Mouse (Mus musculus): ENCODE results near the gene Gabarap. TPM values are rescaled to one million over a fixed set of nuclear protein-coding genes. Genes with fewer than 3 reads are reported as not detected.

Gabarap gene
- total and polyA plus RNA-seq, 2 experiments: 175 to 430 TPM

GRCm38 (mm10) chr11:70031321-70031670, 40.4 kb downstream of the Gabarap start:
- Histone ChIP-seq H3K36me3 (ENCODE audit: control insufficient read depth, insufficient read depth, low read length) (no peaks in the 10 kb centered on the region), H3K4me1 (ENCODE audit: control insufficient read depth, insufficient read depth, low read length) (0 out of 2 replicates have a peak, but pooled peaks cover 2% of the 10 kb centered on the region), H3K79me2 (ENCODE audit: control insufficient read depth, insufficient read depth, low read length) (no peaks in the 10 kb centered on the region), H3K4me3 (ENCODE audit: insufficient read depth, low read depth, low read length) (no peak overlapping the region), H3K27me3 (ENCODE audit: control insufficient read depth, insufficient read depth, low read length) (peaks cover 3% of the 10 kb centered on the region; the same call in 1 of the 2 replicates), H3K9ac (ENCODE audit: low read depth, low read length) (no peak overlapping the region), H3K27ac (replicated peaks; ENCODE audit: insufficient read depth, low read depth, low read length) (no peak overlapping the region)
- TF ChIP-seq CTCF (IDR thresholded peaks at IDR 0.05; ENCODE audit: low read depth, low read length) (no peak), POLR2A (IDR thresholded peaks at IDR 0.05; ENCODE audit: extremely low read depth, insufficient read depth, low read length) (no peak)
- WGBS: 94% methylated on average over 11 of the region's 11 CpGs
- DNase-seq (ENCODE audit: extremely low read depth, low read depth, low spot score): no peak

GRCm38 (mm10) chr11:70038174-70038573, 47.2 kb downstream of the Gabarap start:
- Histone ChIP-seq H3K9ac (ENCODE audit: low read depth, low read length) (no peak overlapping the region), H3K36me3 (ENCODE audit: control insufficient read depth, insufficient read depth, low read length) (no peaks in the 10 kb centered on the region), H3K4me3 (ENCODE audit: insufficient read depth, low read depth, low read length) (no peak overlapping the region), H3K4me1 (ENCODE audit: control insufficient read depth, insufficient read depth, low read length) (peaks cover 4% of the 10 kb centered on the region; the same call in 1 of the 2 replicates), H3K27ac (replicated peaks; ENCODE audit: insufficient read depth, low read depth, low read length) (no peak overlapping the region), H3K79me2 (ENCODE audit: control insufficient read depth, insufficient read depth, low read length) (no peaks in the 10 kb centered on the region), H3K27me3 (ENCODE audit: control insufficient read depth, insufficient read depth, low read length) (no peaks in the 10 kb centered on the region)
- WGBS: 63% methylated on average over 7 of the region's 7 CpGs
- TF ChIP-seq CTCF (IDR thresholded peaks at IDR 0.05; ENCODE audit: low read depth, low read length) (no peak), POLR2A (IDR thresholded peaks at IDR 0.05; ENCODE audit: extremely low read depth, insufficient read depth, low read length) (no peak)
- DNase-seq (ENCODE audit: extremely low read depth, low read depth, low spot score): no peak

GRCm38 (mm10) chr11:70039631-70040030, 48.7 kb downstream of the Gabarap start:
- no peak for TF ChIP-seq CTCF (IDR thresholded peaks at IDR 0.05; ENCODE audit: low read depth, low read length)
- no peak for TF ChIP-seq POLR2A (IDR thresholded peaks at IDR 0.05; ENCODE audit: extremely low read depth, insufficient read depth, low read length)
- H3K27me3 ChIP-seq (ENCODE audit: control insufficient read depth, insufficient read depth, low read length): no peaks in the 10 kb centered on the region

GRCm38 (mm10) chr11:70040184-70040583, 49.2 kb downstream of the Gabarap start:
- no peak for DNase-seq (ENCODE audit: extremely low read depth, low read depth, low spot score)
- Histone ChIP-seq H3K9ac (ENCODE audit: low read depth, low read length) (no peak overlapping the region), H3K79me2 (ENCODE audit: control insufficient read depth, insufficient read depth, low read length) (no peaks in the 10 kb centered on the region), H3K36me3 (ENCODE audit: control insufficient read depth, insufficient read depth, low read length) (no peaks in the 10 kb centered on the region), H3K4me1 (ENCODE audit: control insufficient read depth, insufficient read depth, low read length) (peaks cover 4% of the 10 kb centered on the region; the same call in 1 of the 2 replicates), H3K27me3 (ENCODE audit: control insufficient read depth, insufficient read depth, low read length) (no peaks in the 10 kb centered on the region), H3K4me3 (ENCODE audit: insufficient read depth, low read depth, low read length) (no peak overlapping the region), H3K27ac (replicated peaks; ENCODE audit: insufficient read depth, low read depth, low read length) (no peak overlapping the region)
- WGBS: 95% methylated on average over 7 of the region's 7 CpGs
- TF ChIP-seq POLR2A (IDR thresholded peaks at IDR 0.05; ENCODE audit: extremely low read depth, insufficient read depth, low read length) (no peak), CTCF (IDR thresholded peaks at IDR 0.05; ENCODE audit: low read depth, low read length) (no peak)

More at GRCm38 (mm10) chr11:70039631-70040030, 48.7 kb downstream of the Gabarap start:
- no peak for DNase-seq (ENCODE audit: extremely low read depth, low read depth, low spot score)
- WGBS: 95% methylated on average over 10 of the region's 10 CpGs
- Histone ChIP-seq H3K4me1 (ENCODE audit: control insufficient read depth, insufficient read depth, low read length) (peaks cover 4% of the 10 kb centered on the region; the same call in 1 of the 2 replicates), H3K4me3 (ENCODE audit: insufficient read depth, low read depth, low read length) (no peak overlapping the region), H3K79me2 (ENCODE audit: control insufficient read depth, insufficient read depth, low read length) (no peaks in the 10 kb centered on the region), H3K9ac (ENCODE audit: low read depth, low read length) (no peak overlapping the region), H3K27ac (replicated peaks; ENCODE audit: insufficient read depth, low read depth, low read length) (no peak overlapping the region), H3K36me3 (ENCODE audit: control insufficient read depth, insufficient read depth, low read length) (no peaks in the 10 kb centered on the region)

- 92% methylated on average over 23 of the region's 23 CpGs for WGBS
- no peak overlapping the region for H3K27ac ChIP-seq (replicated peaks; ENCODE audit: insufficient read depth, low read depth, low read length)
- H3K4me3 ChIP-seq (ENCODE audit: insufficient read depth, low read depth, low read length): no peak overlapping the region
- H3K9ac ChIP-seq (ENCODE audit: low read depth, low read length): no peak overlapping the region
- H3K36me3 ChIP-seq (ENCODE audit: control insufficient read depth, insufficient read depth, low read length): no peaks in the 10 kb centered on the region
- no peaks in the 10 kb centered on the region for H3K27me3 ChIP-seq (ENCODE audit: control insufficient read depth, insufficient read depth, low read length)
- no peaks in the 10 kb centered on the region for H3K79me2 ChIP-seq (ENCODE audit: control insufficient read depth, insufficient read depth, low read length)
- TF ChIP-seq POLR2A (IDR thresholded peaks at IDR 0.05; ENCODE audit: extremely low read depth, insufficient read depth, low read length) (no peak), CTCF (IDR thresholded peaks at IDR 0.05; ENCODE audit: low read depth, low read length) (no peak)
- DNase-seq (ENCODE audit: extremely low read depth, low read depth, low spot score): no peak
- H3K4me1 ChIP-seq (ENCODE audit: control insufficient read depth, insufficient read depth, low read length): peaks cover 4% of the 10 kb centered on the region; the same call in 1 of the 2 replicates
These were observed 51.6 kb downstream of the Gabarap start for GRCm38 (mm10) chr11:70042309-70043085.

GRCm38 (mm10) chr11:70043665-70044064, 52.7 kb downstream of the Gabarap start:
- WGBS: 93% methylated on average over 7 of the region's 7 CpGs
- peaks cover under 1% of the 10 kb centered on the region; the same call in 1 of the 2 replicates for H3K4me1 ChIP-seq (ENCODE audit: control insufficient read depth, insufficient read depth, low read length)
- no peak for DNase-seq (ENCODE audit: extremely low read depth, low read depth, low spot score)
- H3K4me3 ChIP-seq (ENCODE audit: insufficient read depth, low read depth, low read length): no peak overlapping the region
- no peak overlapping the region for H3K27ac ChIP-seq (replicated peaks; ENCODE audit: insufficient read depth, low read depth, low read length)
- H3K36me3 ChIP-seq (ENCODE audit: control insufficient read depth, insufficient read depth, low read length): no peaks in the 10 kb centered on the region
- no peaks in the 10 kb centered on the region for H3K27me3 ChIP-seq (ENCODE audit: control insufficient read depth, insufficient read depth, low read length)
- H3K79me2 ChIP-seq (ENCODE audit: control insufficient read depth, insufficient read depth, low read length): no peaks in the 10 kb centered on the region
- TF ChIP-seq CTCF (IDR thresholded peaks at IDR 0.05; ENCODE audit: low read depth, low read length) (no peak), POLR2A (IDR thresholded peaks at IDR 0.05; ENCODE audit: extremely low read depth, insufficient read depth, low read length) (no peak)
- H3K9ac ChIP-seq (ENCODE audit: low read depth, low read length): no peak overlapping the region

Other genes with a start within 250 kb of the Gabarap start
Only the 30 nearest of the 39 such genes appear.
- 0.46 and 0.54 TPM in 2 replicates for gene Chrnb1, start 195.2 kb upstream of the Gabarap start, total RNA-seq (2014; rRNA removed)
- gene Chrnb1, start 195.2 kb upstream of the Gabarap start, polyA plus RNA-seq (2012; rRNA removed): 0.28 and 0.35 TPM in 2 replicates
- 0.18 and 0.20 TPM in 2 replicates for gene Fgf11, start 189.3 kb upstream of the Gabarap start, total RNA-seq (2014; rRNA removed)
- 0.33 and 0.34 TPM in 2 replicates for gene Fgf11, start 189.3 kb upstream of the Gabarap start, polyA plus RNA-seq (2012; rRNA removed)
- 2.3 and 2.4 TPM in 2 replicates for gene Tmem102, start 185.5 kb upstream of the Gabarap start, total RNA-seq (2014; rRNA removed)
- 13.5 and 15.7 TPM in 2 replicates for gene Tmem102, start 185.5 kb upstream of the Gabarap start, polyA plus RNA-seq (2012; rRNA removed)
- gene Gm39566, start 175.8 kb upstream of the Gabarap start, total RNA-seq (2014; rRNA removed): not detected in 2 replicates
- gene Gm39566, start 175.8 kb upstream of the Gabarap start, polyA plus RNA-seq (2012; rRNA removed): not detected in 2 replicates
- gene Spem2, start 172.7 kb upstream of the Gabarap start, total RNA-seq (2014; rRNA removed): not detected in 2 replicates
- not detected in 2 replicates for gene Spem2, start 172.7 kb upstream of the Gabarap start, polyA plus RNA-seq (2012; rRNA removed)
- gene Spem1, start 169.0 kb upstream of the Gabarap start, total RNA-seq (2014; rRNA removed): not detected in 2 replicates
- 0.09 TPM in 1 of 2 replicates, not detected in the other for gene Spem1, start 169.0 kb upstream of the Gabarap start, polyA plus RNA-seq (2012; rRNA removed)
- 0.18 and 0.34 TPM in 2 replicates for gene Nlgn2, start 153.4 kb upstream of the Gabarap start, total RNA-seq (2014; rRNA removed)
- gene Nlgn2, start 153.4 kb upstream of the Gabarap start, polyA plus RNA-seq (2012; rRNA removed): 0.93 and 1.9 TPM in 2 replicates
- gene Tmem256, start 152.6 kb upstream of the Gabarap start, total RNA-seq (2014; rRNA removed): 326 and 353 TPM in 2 replicates
- gene Tmem256, start 152.6 kb upstream of the Gabarap start, polyA plus RNA-seq (2012; rRNA removed): 284 and 370 TPM in 2 replicates
- gene Plscr3, start 144.8 kb upstream of the Gabarap start, total RNA-seq (2014; rRNA removed): 1.5 and 2.6 TPM in 2 replicates
- gene Plscr3, start 144.8 kb upstream of the Gabarap start, polyA plus RNA-seq (2012; rRNA removed): 18.5 and 19.3 TPM in 2 replicates
- 0.07 and 0.18 TPM in 2 replicates for gene Tnk1, start 132.4 kb upstream of the Gabarap start, total RNA-seq (2014; rRNA removed)
- gene Tnk1, start 132.4 kb upstream of the Gabarap start, polyA plus RNA-seq (2012; rRNA removed): 0.17 TPM in 2 replicates
- not detected in 2 replicates for gene Tmem95, start 113.1 kb upstream of the Gabarap start, total RNA-seq (2014; rRNA removed)
- gene Tmem95, start 113.1 kb upstream of the Gabarap start, polyA plus RNA-seq (2012; rRNA removed): not detected in 2 replicates
- 0.65 and 1.0 TPM in 2 replicates for gene Kctd11, start 109.7 kb upstream of the Gabarap start, total RNA-seq (2014; rRNA removed)
- 0.68 and 1.6 TPM in 2 replicates for gene Kctd11, start 109.7 kb upstream of the Gabarap start, polyA plus RNA-seq (2012; rRNA removed)
- gene Acap1, start 95.6 kb upstream of the Gabarap start, total RNA-seq (2014; rRNA removed): 1.2 and 1.9 TPM in 2 replicates
- gene Acap1, start 95.6 kb upstream of the Gabarap start, polyA plus RNA-seq (2012; rRNA removed): 2.3 and 3.3 TPM in 2 replicates
- 0.13 and 0.18 TPM in 2 replicates for gene 2810408A11Rik, start 90.2 kb upstream of the Gabarap start, total RNA-seq (2014; rRNA removed)
- gene 2810408A11Rik, start 90.2 kb upstream of the Gabarap start, polyA plus RNA-seq (2012; rRNA removed): 0.06 and 0.11 TPM in 2 replicates
- gene Neurl4, start 90.1 kb upstream of the Gabarap start, total RNA-seq (2014; rRNA removed): 10.1 and 14.0 TPM in 2 replicates
- gene Neurl4, start 90.1 kb upstream of the Gabarap start, polyA plus RNA-seq (2012; rRNA removed): 12.6 and 20.7 TPM in 2 replicates
- gene Gps2, start 77.3 kb upstream of the Gabarap start, total RNA-seq (2014; rRNA removed): 7.0 and 8.5 TPM in 2 replicates
- gene Gps2, start 77.3 kb upstream of the Gabarap start, polyA plus RNA-seq (2012; rRNA removed): 32.3 and 41.0 TPM in 2 replicates
- gene Eif5a, start 69.2 kb upstream of the Gabarap start, total RNA-seq (2014; rRNA removed): 321 and 404 TPM in 2 replicates
- gene Eif5a, start 69.2 kb upstream of the Gabarap start, polyA plus RNA-seq (2012; rRNA removed): 374 and 408 TPM in 2 replicates
- not detected in 2 replicates for gene Ybx2, start 55.3 kb upstream of the Gabarap start, total RNA-seq (2014; rRNA removed)
- 0.20 TPM in 1 of 2 replicates, not detected in the other for gene Ybx2, start 55.3 kb upstream of the Gabarap start, polyA plus RNA-seq (2012; rRNA removed)
- 0.60 and 0.83 TPM in 2 replicates for gene Slc2a4, start 43.0 kb upstream of the Gabarap start, total RNA-seq (2014; rRNA removed)
- gene Slc2a4, start 43.0 kb upstream of the Gabarap start, polyA plus RNA-seq (2012; rRNA removed): 0.39 and 0.58 TPM in 2 replicates
- 0.20 and 0.37 TPM in 2 replicates for gene Cldn7, start 26.4 kb upstream of the Gabarap start, total RNA-seq (2014; rRNA removed)
- gene Cldn7, start 26.4 kb upstream of the Gabarap start, polyA plus RNA-seq (2012; rRNA removed): 0.26 and 0.46 TPM in 2 replicates
- gene Ctdnep1, start 10.0 kb upstream of the Gabarap start, total RNA-seq (2014; rRNA removed): 6.6 and 13.4 TPM in 2 replicates
- 39.1 and 45.3 TPM in 2 replicates for gene Ctdnep1, start 10.0 kb upstream of the Gabarap start, polyA plus RNA-seq (2012; rRNA removed)
- gene Elp5, start 8.6 kb upstream of the Gabarap start, total RNA-seq (2014; rRNA removed): 19.5 and 21.3 TPM in 2 replicates
- gene Elp5, start 8.6 kb upstream of the Gabarap start, polyA plus RNA-seq (2012; rRNA removed): 30.8 and 33.7 TPM in 2 replicates
- gene Phf23, start 4.6 kb downstream of the Gabarap start, total RNA-seq (2014; rRNA removed): 8.0 and 8.5 TPM in 2 replicates
- 8.8 and 12.1 TPM in 2 replicates for gene Phf23, start 4.6 kb downstream of the Gabarap start, polyA plus RNA-seq (2012; rRNA removed)
- gene Dvl2, start 9.5 kb downstream of the Gabarap start, total RNA-seq (2014; rRNA removed): 2.8 TPM in 2 replicates
- gene Dvl2, start 9.5 kb downstream of the Gabarap start, polyA plus RNA-seq (2012; rRNA removed): 3.7 and 4.5 TPM in 2 replicates
- gene Acadvl, start 24.3 kb downstream of the Gabarap start, total RNA-seq (2014; rRNA removed): 314 and 344 TPM in 2 replicates
- 302 and 314 TPM in 2 replicates for gene Acadvl, start 24.3 kb downstream of the Gabarap start, polyA plus RNA-seq (2012; rRNA removed)
- gene Dlg4, start 25.8 kb downstream of the Gabarap start, total RNA-seq (2014; rRNA removed): 0.37 and 1.0 TPM in 2 replicates
- gene Dlg4, start 25.8 kb downstream of the Gabarap start, polyA plus RNA-seq (2012; rRNA removed): 1.1 and 1.3 TPM in 2 replicates
- gene Asgr1, start 62.9 kb downstream of the Gabarap start, total RNA-seq (2014; rRNA removed): 531 and 680 TPM in 2 replicates
- 730 and 786 TPM in 2 replicates for gene Asgr1, start 62.9 kb downstream of the Gabarap start, polyA plus RNA-seq (2012; rRNA removed)
- gene Asgr2, start 101.5 kb downstream of the Gabarap start, total RNA-seq (2014; rRNA removed): 166 and 194 TPM in 2 replicates
- gene Asgr2, start 101.5 kb downstream of the Gabarap start, polyA plus RNA-seq (2012; rRNA removed): 212 and 216 TPM in 2 replicates
- gene Mgl2, start 139.2 kb downstream of the Gabarap start, total RNA-seq (2014; rRNA removed): 0.27 TPM in 1 of 2 replicates, not detected in the other
- gene Mgl2, start 139.2 kb downstream of the Gabarap start, polyA plus RNA-seq (2012; rRNA removed): 0.06 and 0.09 TPM in 2 replicates
- gene Clec10a, start 165.1 kb downstream of the Gabarap start, total RNA-seq (2014; rRNA removed): 0.55 and 0.67 TPM in 2 replicates
- 0.27 and 0.95 TPM in 2 replicates for gene Clec10a, start 165.1 kb downstream of the Gabarap start, polyA plus RNA-seq (2012; rRNA removed)

Measured in liver, adult 2 months (tissue).